11 mouse cellular contexts compared by ENCODE assay signal in genomic region chr5:139147178-139148078, GRCm38 (mm10). TPM values are rescaled to one million over a fixed set of nuclear protein-coding genes. Genes with fewer than 3 reads are reported as not detected.
DNase-seq lines count a peak whose midpoint lies in the region; ATAC-seq and TF ChIP-seq lines count a peak whose summit lies in the region.
"Had no signal": no experiment of that assay in that cellular context is flagged by ENCODE, and none has a peak within 500 bp of the region (broad histone marks: within the 10 kb centered on the region; RNA-seq: fewer than 3 reads in every experiment).

No protein-coding gene starts in this region.

- H3K27me3 ChIP-seq in kidney, embryonic 15.5 days: no peaks in the 10 kb centered on the region
- no peaks in the 10 kb centered on the region for H3K27me3 ChIP-seq in testis, adult 2 months (ENCODE audit: control insufficient read depth, insufficient read depth, low read length)
- no peaks in the 10 kb centered on the region for H3K27me3 ChIP-seq in liver, embryonic 12.5 days (replicated peaks)

- peak overlapping the region; percentile 33; the same call in 1 of the 2 replicates for H3K27ac ChIP-seq in kidney, embryonic 15.5 days
- peak overlapping the region; percentile 43; the same call in 1 of the 2 replicates for H3K27ac ChIP-seq in testis, adult 2 months (ENCODE audit: control insufficient read depth, insufficient read depth, low read depth, low read length)
- H3K27ac ChIP-seq in liver, embryonic 12.5 days: no peak overlapping the region
- H3K27ac ChIP-seq: hindbrain, embryonic 14.5 days had no signal

- DNase-seq in cerebellum, adult 18-20 months: peak; percentile 66 to 73
- DNase-seq in kidney, adult 9 months: no peak
- DNase-seq in testis, postnatal 10 days (ENCODE audit: low spot score): no peak
- DNase-seq in spleen, postnatal 14 days (ENCODE audit: low spot score in 2 of 2): no peak
- DNase-seq: thymus, postnatal 25 days had no signal

- no peak overlapping the region for H3K4me3 ChIP-seq in kidney, embryonic 15.5 days (replicated peaks)
- 0 out of 2 replicates have a peak overlapping the region, but pooled peaks have one; percentile 4 for H3K4me3 ChIP-seq in testis, adult 2 months (ENCODE audit: control insufficient read depth, low read depth, low read length)
- no peak overlapping the region for H3K4me3 ChIP-seq in liver, embryonic 12.5 days
- H3K4me3 ChIP-seq: erythroblast, embryonic 14.5 days had no signal

- ATAC-seq in cerebellum, adult (ENCODE audit: insufficient number of reproducible peaks, low FRiP score, low TSS enrichment): no peak
- ATAC-seq in kidney, embryonic 15.5 days (replicated peaks; ENCODE audit: low FRiP score): no peak
- no peak for ATAC-seq in liver, embryonic 12.5 days

- no peak overlapping the region for H3K9ac ChIP-seq in kidney, embryonic 15.5 days
- H3K9ac ChIP-seq in liver, embryonic 12.5 days: no peak overlapping the region
- H3K9ac ChIP-seq: hindbrain, embryonic 14.5 days had no signal

- 93% methylated on average over 14 of the region's 14 CpGs for WGBS in kidney, embryonic 15.5 days
- 82% methylated on average over 14 of the region's 14 CpGs for WGBS in liver, embryonic 12.5 days (ENCODE audit: insufficient replicate concordance)

- H3K9me3 ChIP-seq in kidney, embryonic 15.5 days (replicated peaks): no peaks in the 10 kb centered on the region
- H3K9me3 ChIP-seq in liver, embryonic 12.5 days (replicated peaks): no peaks in the 10 kb centered on the region

- H3K4me1 ChIP-seq in kidney, embryonic 15.5 days: peaks cover 21% of the 10 kb centered on the region
- H3K4me1 ChIP-seq in testis, adult 2 months (ENCODE audit: control insufficient read depth, insufficient read depth, low read length): peaks cover 6% of the 10 kb centered on the region
- peaks cover 24% of the 10 kb centered on the region for H3K4me1 ChIP-seq in liver, embryonic 12.5 days

- TF ChIP-seq POLR2A in testis, adult 2 months (IDR thresholded peaks at IDR 0.05; ENCODE audit: control insufficient read depth, low read depth, low read length): no peak

- peaks cover 6% of the 10 kb centered on the region for H3K36me3 ChIP-seq in kidney, embryonic 15.5 days
- no peaks in the 10 kb centered on the region for H3K36me3 ChIP-seq in testis, adult 2 months (ENCODE audit: control insufficient read depth, insufficient read depth, low read length)
- peaks cover 11% of the 10 kb centered on the region for H3K36me3 ChIP-seq in liver, embryonic 12.5 days

- no peak for TF ChIP-seq CTCF in testis, adult 2 months (IDR thresholded peaks at IDR 0.05; ENCODE audit: control insufficient read depth, insufficient read depth, insufficient replicate concordance, low read depth, low read length)

- H3K4me2 ChIP-seq in kidney, embryonic 15.5 days: no peak overlapping the region
- H3K4me2 ChIP-seq in liver, embryonic 12.5 days: no peak overlapping the region
- H3K4me2 ChIP-seq: hindbrain, embryonic 14.5 days had no signal

RNA-seq across cellular contexts. Expression of gene Prkar1b, which starts 2.4 kb away (rescaled TPM):
- polyA plus RNA-seq in kidney, embryonic 15.5 days (2015; fragmentation: Nextera tagmentation; extraction: Ambion mirVana): 21.2 and 22.7 TPM in 2 replicates
- polyA plus RNA-seq in testis, adult 2 months (2012; rRNA removed): 5.4 and 6.9 TPM in 2 replicates
- polyA plus RNA-seq in liver, embryonic 12.5 days (2016; fragmentation: Nextera tagmentation; extraction: Ambion mirVana): 3.4 and 3.9 TPM in 2 replicates

RNA-seq across cellular contexts. Expression of gene Dnaaf5, which starts 2.6 kb away (rescaled TPM):
- polyA plus RNA-seq in kidney, embryonic 15.5 days (2015; fragmentation: Nextera tagmentation; extraction: Ambion mirVana): 8.7 and 10.4 TPM in 2 replicates
- polyA plus RNA-seq in testis, adult 2 months (2012; rRNA removed): 35.5 and 40.4 TPM in 2 replicates
- polyA plus RNA-seq in liver, embryonic 12.5 days (2016; fragmentation: Nextera tagmentation; extraction: Ambion mirVana): 5.9 and 6.9 TPM in 2 replicates

RNA-seq across cellular contexts. Expression of gene Sun1, which starts 53.0 kb away (rescaled TPM):
- polyA plus RNA-seq in kidney, embryonic 15.5 days (2015; fragmentation: Nextera tagmentation; extraction: Ambion mirVana): 50.0 and 57.3 TPM in 2 replicates
- polyA plus RNA-seq in testis, adult 2 months (2012; rRNA removed): 114 and 125 TPM in 2 replicates
- 31.7 and 34.6 TPM in 2 replicates for polyA plus RNA-seq in liver, embryonic 12.5 days (2016; fragmentation: Nextera tagmentation; extraction: Ambion mirVana)

Comparison
In these comparisons a context has a peak if more than half of its experiments do, and no peak if none do; other contexts are left out.
1. DNase-seq: peak in cerebellum, adult 18-20 months (2 of 2); none in kidney, adult 9 months (single experiment), testis, postnatal 10 days (single experiment) and spleen, postnatal 14 days (0 of 2).